ENCODE assay signal across 8 mouse cellular contexts in the genomic region with DNA sequence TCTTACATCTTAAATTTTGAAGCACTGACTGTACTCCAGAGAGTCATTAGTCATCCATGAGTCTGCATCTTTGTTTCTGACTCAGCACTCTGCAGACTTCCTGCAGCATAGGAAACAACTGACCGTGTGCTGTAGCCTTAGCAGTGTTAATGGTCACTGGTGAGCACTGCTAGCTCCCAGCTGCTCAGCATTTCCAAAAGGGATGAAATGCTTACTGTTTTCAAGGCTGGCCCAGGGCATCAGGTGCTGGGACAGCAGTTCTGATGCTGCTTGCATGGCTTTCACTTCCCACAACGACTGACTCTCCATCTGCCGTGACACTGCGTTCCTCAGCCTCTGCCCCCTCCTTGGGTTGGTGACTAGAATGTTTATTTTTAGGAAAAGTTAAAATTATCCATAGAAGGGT. TPM values are rescaled to one million over a fixed set of nuclear protein-coding genes. Genes with fewer than 3 reads are reported as not detected.
DNase-seq lines count a peak whose midpoint lies in the region; ATAC-seq and TF ChIP-seq lines count a peak whose summit lies in the region.
"Had no signal": no experiment of that assay in that cellular context is flagged by ENCODE, and none has a peak within 500 bp of the region (broad histone marks: within the 10 kb centered on the region; RNA-seq: fewer than 3 reads in every experiment).

No protein-coding gene starts in this region.

- intact Hi-C loops in heart, postnatal 25 days (cut with DNase I), result no loop called here

- no peak overlapping the region for H3K4me3 ChIP-seq in layer of hippocampus, adult 2 months
- peak overlapping the region; percentile 64; the same call in 1 of the 2 replicates for H3K4me3 ChIP-seq in G1E (ENCODE audit: low read depth, low read length)
- H3K4me3 ChIP-seq: neural tube, embryonic 13.5 days had no signal

- DNase-seq in layer of hippocampus, adult 2 months (ENCODE audit: low spot score in 2 of 2), result peak; percentile 25 to 45
- no peak for DNase-seq in layer of hippocampus, adult 9-10 months (ENCODE audit: low spot score)
- DNase-seq in G1E (ENCODE audit: low spot score), result peak; percentile 8
- DNase-seq in adrenal gland, postnatal 36 days, result peak; percentile 29 to 51
- peak; percentile 5 for DNase-seq in heart, postnatal 25 days (ENCODE audit: low spot score)
- no peak for DNase-seq in cerebellum, adult 11-12 months

- peaks cover 19% of the 10 kb centered on the region for H3K36me3 ChIP-seq in G1E (replicated peaks)
- H3K36me3 ChIP-seq: neural tube, embryonic 13.5 days had no signal

- peaks cover 26% of the 10 kb centered on the region for H3K4me1 ChIP-seq in G1E (ENCODE audit: insufficient read depth, low read depth, low read length)

- peak overlapping the region; percentile 36; the same call in 1 of the 2 replicates for H3K27ac ChIP-seq in layer of hippocampus, adult 2 months
- H3K27ac ChIP-seq: neural tube, embryonic 13.5 days had no signal

- no peaks in the 10 kb centered on the region for H3K27me3 ChIP-seq in G1E (ENCODE audit: insufficient read depth, low read length)
- H3K27me3 ChIP-seq: neural tube, embryonic 13.5 days had no signal

- no peak for TF ChIP-seq CTCF in layer of hippocampus, adult 2 months (conservative IDR thresholded peaks at IDR 0.05)
- TF ChIP-seq CTCF in G1E (IDR thresholded peaks at IDR 0.05; ENCODE audit: low read depth, low read length), result no peak

- H3K9me3 ChIP-seq in G1E (replicated peaks), result no peaks in the 10 kb centered on the region
- H3K9me3 ChIP-seq: neural tube, embryonic 13.5 days had no signal

- ATAC-seq in G1E (ENCODE audit: extremely low read depth, insufficient number of reproducible peaks, low FRiP score, poor library complexity, severe bottlenecking), result peak; percentile 94
- peak; percentile 82 for ATAC-seq in megakaryocyte-erythroid progenitor cell, adult 5-6 weeks (replicated peaks; ENCODE audit: low FRiP score, low TSS enrichment, poor library complexity, severe bottlenecking)

RNA-seq across cellular contexts. Expression of a gene that starts 29.8 kb away (rescaled TPM):
- 10 to 100 TPM; 14.8 to 15.8 TPM for total RNA-seq in layer of hippocampus, adult 2 months (2021)
- 4.7 TPM in 1 of 2 replicates, not detected in the other for total RNA-seq in G1E (2014; fragmentation: Nextera tagmentation)
- 15.0 and 16.3 TPM in 2 replicates for total RNA-seq in G1E (2017)
- 1.0 and 1.6 TPM in 2 replicates for polyA plus RNA-seq in G1E (2012)
- 10 to 100 TPM; 14.3 to 23.6 TPM for total RNA-seq in adrenal gland, postnatal 36 days (2021)
- 10 to 100 TPM; 24.9 to 32.9 TPM for total RNA-seq in heart, postnatal 25 days (2021)
- total RNA-seq in megakaryocyte-erythroid progenitor cell, adult 5-6 weeks (2014; fragmentation: Nextera tagmentation), result 3.5 TPM in 1 of 2 replicates, not detected in the other
- total RNA-seq in megakaryocyte-erythroid progenitor cell, adult 5-6 weeks (2017), result 8.2 and 10.9 TPM in 2 replicates

RNA-seq across cellular contexts. Expression of a gene that starts 29.8 kb away (rescaled TPM):
- 10 to 100 TPM; 23.2 to 23.3 TPM for total RNA-seq in layer of hippocampus, adult 2 months (2021)
- 6.6 and 10.5 TPM in 2 replicates for total RNA-seq in G1E (2014; fragmentation: Nextera tagmentation)
- 12.7 and 14.8 TPM in 2 replicates for total RNA-seq in G1E (2017)
- polyA plus RNA-seq in G1E (2012), result 0.13 and 0.17 TPM in 2 replicates
- 10 to 100 TPM; 16.8 to 26.6 TPM for total RNA-seq in adrenal gland, postnatal 36 days (2021)
- total RNA-seq in heart, postnatal 25 days (2021), result 10 to 100 TPM; 39.7 to 43.5 TPM
- total RNA-seq in megakaryocyte-erythroid progenitor cell, adult 5-6 weeks (2014; fragmentation: Nextera tagmentation), result 11.2 and 21.7 TPM in 2 replicates
- total RNA-seq in megakaryocyte-erythroid progenitor cell, adult 5-6 weeks (2017), result 12.5 and 16.4 TPM in 2 replicates

RNA-seq across cellular contexts. Expression of a gene that starts 30.0 kb away (rescaled TPM):
- 1 to 10 TPM; 7.8 to 8.4 TPM for total RNA-seq in layer of hippocampus, adult 2 months (2021)
- total RNA-seq in G1E (2014; fragmentation: Nextera tagmentation) (16.6 and 18.0 TPM in 2 replicates), G1E (2017) (9.2 and 9.8 TPM in 2 replicates)
- polyA plus RNA-seq in G1E (2012), result 0.34 and 0.50 TPM in 2 replicates
- 1 to 10 TPM; 6.1 TPM for total RNA-seq in adrenal gland, postnatal 36 days (2021)
- 1 to 10 TPM; 1.9 to 2.5 TPM for total RNA-seq in heart, postnatal 25 days (2021)
- total RNA-seq in megakaryocyte-erythroid progenitor cell, adult 5-6 weeks (2014; fragmentation: Nextera tagmentation), result 8.2 and 9.1 TPM in 2 replicates
- total RNA-seq in megakaryocyte-erythroid progenitor cell, adult 5-6 weeks (2017), result 5.4 and 7.6 TPM in 2 replicates

RNA-seq across cellular contexts. Expression of a gene that starts 35.5 kb away (rescaled TPM):
- total RNA-seq in layer of hippocampus, adult 2 months (2021), result 10 to 100 TPM; 27.9 to 34.3 TPM
- total RNA-seq in G1E (2014; fragmentation: Nextera tagmentation) (not detected in 2 replicates), G1E (2017) (16.1 and 18.0 TPM in 2 replicates)
- not detected in 2 replicates for polyA plus RNA-seq in G1E (2012)
- total RNA-seq in adrenal gland, postnatal 36 days (2021), result 1 to 10 TPM; 7.8 to 9.0 TPM
- total RNA-seq in heart, postnatal 25 days (2021), result 10 to 100 TPM; 27.9 to 50.0 TPM
- 20.4 TPM in 1 of 2 replicates, not detected in the other for total RNA-seq in megakaryocyte-erythroid progenitor cell, adult 5-6 weeks (2014; fragmentation: Nextera tagmentation)
- total RNA-seq in megakaryocyte-erythroid progenitor cell, adult 5-6 weeks (2017), result not detected in 2 replicates

Comparison
In these comparisons a context has a peak if more than half of its experiments do, and no peak if none do; other contexts are left out.
1. DNase-seq: peak in layer of hippocampus, adult 2 months (2 of 2), G1E (single experiment), adrenal gland, postnatal 36 days (2 of 2) and heart, postnatal 25 days (single experiment); none in layer of hippocampus, adult 9-10 months (single experiment) and cerebellum, adult 11-12 months (single experiment).